Mouse (Mus musculus): Measurements from ENCODE around the gene Phactr2.

GRCm38 (mm10) chr10:13292026-13292425, 182.2 kb downstream of the Phactr2 start:
- TF ChIP-seq CTCF (IDR thresholded peaks at IDR 0.05; ENCODE audit: low read depth, low read length) (no peak), POLR2AphosphoS5 (IDR thresholded peaks at IDR 0.05; ENCODE audit: insufficient replicate concordance, low read depth, low read length) (no peak), GATA1 (IDR thresholded peaks at IDR 0.05; ENCODE audit: borderline replicate concordance, low read length) (no peak), TAL1 (conservative IDR thresholded peaks at IDR 0.05; ENCODE audit: low read depth, low read length) (no peak), GATA2 (IDR thresholded peaks at IDR 0.05; ENCODE audit: borderline replicate concordance, low read depth, low read length) (no peak)
